Mouse (Mus musculus) midbrain, embryonic 12.5 days (tissue): ENCODE measurements around the gene Clcnka. TPM values are rescaled to one million over a fixed set of nuclear protein-coding genes. Genes with fewer than 3 reads are reported as not detected.

Source experiments
- ATAC-seq: fragments of 200-750 bp; cut with Nextera tagmentation; 2 replicates; pipeline ENCODE4 v1.8.0; 2017; ENCODE audit warnings: low read depth, moderate TSS enrichment, moderate library complexity; ENCODE audit not compliant: low FRiP score
- H3K27ac ChIP-seq: fragments of 300-500 bp; sonication (generic); replicated peaks from 2 replicates; pipeline ENCODE4 v1.5.1; 2016; ENCODE audit warnings: mild to moderate bottlenecking
- H3K27me3 ChIP-seq: fragments of 300-500 bp; sonication (generic); 2 replicates; pipeline ENCODE4 v1.6.1; 2016; ENCODE audit warnings: mild to moderate bottlenecking
- H3K36me3 ChIP-seq: fragments of 300-500 bp; sonication (generic); 2 replicates; pipeline ENCODE4 v1.6.1; 2016
- H3K4me1 ChIP-seq: fragments of 300-500 bp; sonication (generic); 2 replicates; pipeline ENCODE4 v1.6.1; 2016
- H3K4me2 ChIP-seq: fragments of 300-500 bp; sonication (generic); replicated peaks from 2 replicates; pipeline ENCODE4 v1.6.1; 2016; ENCODE audit warnings: mild to moderate bottlenecking, moderate library complexity
- H3K4me3 ChIP-seq: fragments of 300-500 bp; sonication (generic); 2 replicates; pipeline ENCODE4 v1.5.1; 2016; ENCODE audit warnings: mild to moderate bottlenecking
- H3K9ac ChIP-seq: fragments of 300-500 bp; sonication (generic); replicated peaks from 2 replicates; pipeline ENCODE4 v1.6.1; 2016; ENCODE audit warnings: mild to moderate bottlenecking, moderate library complexity
- H3K9me3 ChIP-seq: fragments of 300-500 bp; sonication (generic); 2 replicates; pipeline ENCODE4 v1.6.1; 2016; ENCODE audit warnings: mild to moderate bottlenecking
- WGBS: fragments of 180-500 bp; shearing (Covaris S2); methylation state at CpG from one replicate; pipeline ENCODE4 v1.1.7; 2016; 5-methylcytosine and 5-hydroxymethylcytosine counted together
- polyA plus RNA-seq: library from polyadenylated mRNA; unstranded; fragments of >200 nt; fragmentation: Nextera tagmentation; extraction: Ambion mirVana; gene quantifications from 2 replicates; pipeline ENCODE4 v1.2.1, GENCODE M21; 2016

Clcnka gene
- not detected in 2 replicates for polyA plus RNA-seq

DNA sequence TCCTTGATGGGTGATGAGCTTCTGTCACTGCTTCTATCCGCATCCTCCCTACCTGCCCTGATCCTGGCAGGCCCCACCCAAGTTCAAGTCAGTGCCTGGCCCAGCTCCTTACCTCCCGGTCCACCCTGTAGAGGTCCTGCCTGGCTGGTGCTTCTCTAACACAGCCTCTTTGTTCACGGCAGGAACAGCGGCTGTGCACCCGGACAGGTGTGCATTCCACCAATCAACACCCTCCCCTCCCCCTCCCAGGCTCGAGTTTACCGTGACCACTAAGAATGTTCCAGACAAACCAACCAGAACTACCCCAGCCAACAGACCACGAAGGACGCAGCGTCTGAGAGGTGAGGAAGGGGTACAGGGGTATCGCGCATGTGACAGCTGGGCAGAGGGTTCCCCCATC is at the start of gene Clcnka:
Clcnka (minus strand) TSS at position 180 of the 400 bp plus-strand sequence.
- no peak within 1 kb of the TSS for H3K27ac ChIP-seq
- H3K4me2 ChIP-seq, result no peak within 1 kb of the TSS
- H3K36me3 ChIP-seq, result no peaks in the 10 kb centered on the region
- H3K9me3 ChIP-seq, result no peaks in the 10 kb centered on the region
- H3K4me1 ChIP-seq, result no peaks in the 10 kb centered on the region
- no peak within 1 kb of the TSS for H3K4me3 ChIP-seq
- H3K9ac ChIP-seq, result no peak within 1 kb of the TSS
- peaks cover 41% of the 10 kb centered on the region for H3K27me3 ChIP-seq
- 66% methylated on average over 12 of the region's 12 CpGs for WGBS
- no peak for ATAC-seq

DNA sequence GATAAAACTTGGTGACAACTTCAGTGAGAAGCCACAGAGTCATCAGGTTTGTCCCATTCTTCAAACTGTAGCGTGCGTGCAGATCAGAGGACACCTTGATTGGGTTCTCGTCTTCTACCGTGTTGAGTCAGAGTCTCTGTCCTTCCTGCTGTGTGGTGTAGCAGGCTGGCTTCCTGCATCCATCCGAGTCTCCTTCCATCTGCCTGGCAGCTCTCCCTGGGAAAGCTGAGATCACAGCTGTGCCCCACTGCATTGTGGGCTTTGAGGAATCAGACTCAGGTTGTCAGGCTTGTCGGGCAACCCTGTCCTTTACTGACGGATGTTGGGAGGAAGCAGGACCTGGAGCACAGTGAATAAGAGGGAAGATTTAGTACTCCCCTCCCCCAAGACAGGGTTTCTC is 47.7 kb upstream of the Clcnka start:
- no peaks in the 10 kb centered on the region for H3K9me3 ChIP-seq
- peaks cover 19% of the 10 kb centered on the region for H3K4me1 ChIP-seq
- H3K27me3 ChIP-seq, result no peaks in the 10 kb centered on the region
- ATAC-seq, result no peak
- no peak overlapping the region for H3K27ac ChIP-seq
- WGBS, result 84% methylated on average over 7 of the region's 7 CpGs
- peak overlapping the region; percentile 96; the same call in 1 of the 2 replicates for H3K9ac ChIP-seq
- peak overlapping the region; percentile 90; the same call in 1 of the 2 replicates for H3K4me2 ChIP-seq
- H3K36me3 ChIP-seq, result peaks cover 44% of the 10 kb centered on the region
- H3K4me3 ChIP-seq, result peak overlapping the region; percentile 100; the same call in 1 of the 2 replicates

DNA sequence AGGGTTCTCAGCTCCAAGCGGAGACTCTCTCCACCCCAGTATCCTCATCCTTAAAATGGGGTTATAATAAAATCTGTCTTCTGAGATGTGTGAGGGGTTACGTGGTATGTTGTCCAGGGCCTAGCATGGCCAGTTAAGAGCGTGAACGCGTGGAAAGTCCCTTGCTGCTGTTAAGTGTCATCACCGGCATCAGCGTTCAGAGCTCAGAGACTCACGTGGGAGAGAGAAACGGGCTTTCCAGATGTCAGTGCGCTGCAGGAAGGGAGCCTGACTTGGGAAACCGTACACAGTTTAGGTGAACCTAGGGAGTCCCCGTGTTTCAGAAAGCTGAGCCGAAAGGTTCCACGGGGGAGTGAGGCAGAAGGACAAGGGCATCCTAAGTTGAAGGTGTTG is 46.8 kb upstream of the Clcnka start:
- no peaks in the 10 kb centered on the region for H3K27me3 ChIP-seq
- WGBS, result 20% methylated on average over 14 of the region's 14 CpGs
- peaks cover 36% of the 10 kb centered on the region for H3K36me3 ChIP-seq
- ATAC-seq, result no peak
- no peaks in the 10 kb centered on the region for H3K9me3 ChIP-seq
- peak overlapping the region; percentile 100 for H3K4me3 ChIP-seq
- H3K27ac ChIP-seq, result 0 out of 2 replicates have a peak overlapping the region, but pooled peaks have one; percentile 84
- H3K4me2 ChIP-seq, result peak overlapping the region; percentile 90
- peak overlapping the region; percentile 96 for H3K9ac ChIP-seq
- H3K4me1 ChIP-seq, result peaks cover 19% of the 10 kb centered on the region

- Histone ChIP-seq H3K4me1 (peaks cover 19% of the 10 kb centered on the region), H3K4me2 (peak within 1 kb of the TSS; percentile 90), H3K27me3 (no peaks in the 10 kb centered on the region), H3K27ac (peak within 1 kb of the TSS; percentile 84), H3K4me3 (peak within 1 kb of the TSS; percentile 100), H3K9me3 (no peaks in the 10 kb centered on the region), H3K36me3 (peaks cover 31% of the 10 kb centered on the region), H3K9ac (peak within 1 kb of the TSS; percentile 96)
- peak; percentile 91 for ATAC-seq
- WGBS, result under 1% methylated on average over 61 of the region's 102 CpGs
These were observed 46.2 kb upstream of the Clcnka start, which contains the start of gene Zbtb17 for GRCm38 (mm10) chr4:141444451-141445327. Zbtb17 (plus strand) TSS chr4:141444654.

DNA sequence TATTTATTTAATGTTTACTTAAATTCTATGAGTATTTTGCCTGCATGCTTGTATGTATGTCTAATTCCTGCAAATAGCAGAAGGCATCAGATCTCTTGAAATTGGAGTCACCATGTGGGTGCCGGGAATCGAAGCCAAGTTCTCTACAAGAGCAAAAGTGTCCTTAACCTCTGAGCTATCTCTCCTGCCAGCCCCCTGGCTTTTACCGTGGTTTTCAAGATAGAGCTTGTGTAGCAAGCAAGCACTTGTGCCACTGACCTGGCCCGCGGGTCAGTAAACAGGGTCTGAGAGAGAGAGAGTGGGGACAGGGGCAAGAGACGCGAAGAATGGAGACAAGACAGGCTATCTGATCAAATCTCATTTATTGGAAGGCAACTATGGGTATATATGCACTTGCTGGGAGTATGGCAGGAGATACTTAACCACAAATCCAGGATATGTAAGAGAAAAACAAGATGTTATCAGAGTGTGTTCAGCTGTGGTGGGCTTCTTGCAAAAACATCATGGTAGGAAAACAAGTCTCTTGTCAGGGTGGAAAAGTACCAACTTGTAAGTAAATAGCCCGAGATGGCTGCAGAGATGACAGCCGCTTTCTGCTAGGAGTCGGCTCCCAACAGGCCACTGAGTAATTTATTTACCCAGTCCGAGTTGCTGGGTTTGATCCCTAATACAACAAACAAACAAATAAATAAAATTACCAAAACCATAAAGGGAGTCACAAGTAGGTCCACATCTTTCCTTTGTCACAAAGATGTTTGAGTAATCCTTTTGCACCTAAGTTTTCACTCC is 45.3 kb upstream of the Clcnka start:
- ATAC-seq, result 0 out of 2 replicates have a peak, but pooled peaks have one; percentile 1
- Histone ChIP-seq H3K27me3 (no peaks in the 10 kb centered on the region), H3K9ac (peak overlapping the region; percentile 96; the same call in 1 of the 2 replicates), H3K27ac (no peak overlapping the region), H3K4me1 (peaks cover 19% of the 10 kb centered on the region), H3K36me3 (peaks cover 22% of the 10 kb centered on the region), H3K4me2 (peak overlapping the region; percentile 90), H3K9me3 (no peaks in the 10 kb centered on the region), H3K4me3 (peak overlapping the region; percentile 100)
- 57% methylated on average over 11 of the region's 11 CpGs for WGBS

GRCm38 (mm10) chr4:141440877-141441276 is 42.4 kb upstream of the Clcnka start:
- no peaks in the 10 kb centered on the region for H3K27me3 ChIP-seq
- no peak overlapping the region for H3K27ac ChIP-seq
- H3K4me1 ChIP-seq, result peaks cover 12% of the 10 kb centered on the region
- H3K4me2 ChIP-seq, result no peak overlapping the region
- no peak overlapping the region for H3K9ac ChIP-seq
- H3K9me3 ChIP-seq, result no peaks in the 10 kb centered on the region
- H3K36me3 ChIP-seq, result no peaks in the 10 kb centered on the region
- H3K4me3 ChIP-seq, result no peak overlapping the region
- ATAC-seq, result no peak

- Histone ChIP-seq H3K4me1 (peaks cover 5% of the 10 kb centered on the region), H3K4me3 (no peak overlapping the region), H3K36me3 (no peaks in the 10 kb centered on the region), H3K27me3 (no peaks in the 10 kb centered on the region), H3K4me2 (no peak overlapping the region), H3K27ac (no peak overlapping the region), H3K9ac (no peak overlapping the region), H3K9me3 (no peaks in the 10 kb centered on the region)
- 85% methylated on average over 12 of the region's 12 CpGs for WGBS
- no peak for ATAC-seq
These were observed 40.7 kb upstream of the Clcnka start for GRCm38 (mm10) chr4:141439083-141439803.

DNA sequence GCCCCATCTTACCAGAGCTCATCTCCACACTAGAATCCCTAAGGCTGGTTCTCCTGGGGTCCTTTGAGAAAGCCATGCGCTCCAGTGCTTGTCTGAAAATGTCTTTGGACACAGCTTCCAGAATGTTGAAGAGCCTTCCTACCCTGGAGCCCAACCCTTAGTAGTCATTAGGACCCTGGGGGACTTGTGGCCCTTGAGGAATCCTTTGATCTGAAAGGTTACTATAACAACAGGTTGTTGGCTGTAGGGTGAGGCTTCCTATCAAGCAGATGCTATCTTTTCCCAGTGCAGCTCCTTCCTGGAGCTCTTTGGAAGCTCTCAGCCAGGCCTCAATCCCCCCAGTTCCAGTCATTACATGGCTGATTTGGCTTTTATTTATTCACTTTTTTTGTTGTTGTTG is 37.5 kb upstream of the Clcnka start, which contains the start of gene Srarp:
Srarp (minus strand) TSS at position 132 of the 400 bp plus-strand sequence.
- 87% methylated on average over 1 of the region's 1 CpGs for WGBS
- Histone ChIP-seq H3K9ac (no peak within 1 kb of the TSS), H3K9me3 (no peaks in the 10 kb centered on the region), H3K36me3 (no peaks in the 10 kb centered on the region), H3K27me3 (no peaks in the 10 kb centered on the region), H3K4me2 (no peak within 1 kb of the TSS), H3K4me1 (no peaks in the 10 kb centered on the region), H3K4me3 (no peak within 1 kb of the TSS), H3K27ac (no peak within 1 kb of the TSS)
- ATAC-seq, result no peak

DNA sequence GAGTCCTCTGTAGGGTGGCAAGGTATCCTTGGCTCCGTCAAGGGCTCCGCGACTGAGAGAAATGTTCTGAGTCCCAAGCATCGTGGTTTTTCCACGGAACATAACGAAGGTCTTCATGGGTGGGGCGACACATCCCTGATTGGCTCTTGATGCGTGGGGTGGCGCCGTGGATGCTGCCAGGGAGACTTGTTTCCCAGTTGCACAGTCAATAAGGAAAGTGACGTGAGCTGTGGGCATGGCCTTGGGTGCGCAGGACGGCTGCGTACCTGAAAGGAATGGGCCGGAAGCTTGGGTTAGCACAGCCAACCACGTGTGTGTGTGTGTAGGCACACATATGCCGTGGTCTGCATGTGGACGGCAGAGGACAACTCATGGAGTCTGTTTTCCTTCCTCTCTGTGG is 34.7 kb upstream of the Clcnka start:
- Histone ChIP-seq H3K27me3 (peaks cover 7% of the 10 kb centered on the region; the same call in 1 of the 2 replicates), H3K9ac (no peak overlapping the region), H3K9me3 (no peaks in the 10 kb centered on the region), H3K4me1 (no peaks in the 10 kb centered on the region), H3K36me3 (no peaks in the 10 kb centered on the region), H3K4me2 (no peak overlapping the region), H3K4me3 (no peak overlapping the region), H3K27ac (no peak overlapping the region)
- WGBS, result 85% methylated on average over 18 of the region's 18 CpGs
- ATAC-seq, result no peak

DNA sequence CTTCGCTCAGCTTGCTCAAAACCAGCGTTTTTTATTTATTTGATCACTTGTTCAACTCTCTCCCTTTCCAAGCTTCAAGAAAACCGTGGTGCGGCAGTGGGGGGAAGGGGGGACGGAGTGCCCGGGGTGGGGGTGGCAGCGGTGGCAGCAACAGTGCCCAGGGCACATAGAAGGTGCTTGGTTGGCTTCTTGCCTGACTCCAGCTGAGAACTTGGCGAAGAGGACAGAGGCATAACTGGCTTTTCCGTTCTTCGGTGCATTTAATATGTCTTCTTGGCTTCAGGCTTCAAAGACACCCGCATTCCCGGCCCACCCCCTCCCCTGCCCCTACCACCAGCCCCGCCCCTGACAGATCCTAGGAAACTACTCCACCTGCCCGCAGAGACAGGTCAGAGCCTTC is 34.1 kb upstream of the Clcnka start:
- Histone ChIP-seq H3K27ac (no peak overlapping the region), H3K9me3 (no peaks in the 10 kb centered on the region), H3K4me2 (no peak overlapping the region), H3K4me3 (no peak overlapping the region), H3K27me3 (peaks cover 12% of the 10 kb centered on the region; the same call in 1 of the 2 replicates), H3K9ac (no peak overlapping the region), H3K36me3 (no peaks in the 10 kb centered on the region), H3K4me1 (no peaks in the 10 kb centered on the region)
- WGBS, result 78% methylated on average over 14 of the region's 14 CpGs
- ATAC-seq, result no peak

DNA sequence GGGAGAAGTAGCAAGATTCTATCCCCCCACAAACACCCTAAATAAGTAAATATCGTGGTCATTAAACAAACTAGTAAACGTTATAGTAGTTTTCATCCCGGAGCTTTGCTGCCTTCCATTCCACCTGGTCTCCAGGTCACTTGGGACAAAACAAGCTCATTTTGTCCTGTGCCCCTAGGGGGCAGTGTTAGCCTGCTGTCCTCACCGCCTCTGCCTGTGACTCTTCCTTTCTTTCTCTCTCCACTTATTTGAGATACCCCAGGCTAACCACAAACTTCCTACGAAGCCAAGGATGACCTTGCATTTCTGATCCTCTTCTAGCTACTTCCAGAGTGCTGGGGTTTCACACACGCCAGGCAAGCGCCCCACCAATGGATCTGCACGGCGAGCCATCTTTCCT is 32.5 kb upstream of the Clcnka start:
- no peaks in the 10 kb centered on the region for H3K36me3 ChIP-seq
- H3K4me2 ChIP-seq, result no peak overlapping the region
- no peaks in the 10 kb centered on the region for H3K9me3 ChIP-seq
- WGBS, result 47% methylated on average over 9 of the region's 9 CpGs
- no peak overlapping the region for H3K27ac ChIP-seq
- H3K9ac ChIP-seq, result no peak overlapping the region
- peaks cover 2% of the 10 kb centered on the region for H3K4me1 ChIP-seq
- H3K4me3 ChIP-seq, result no peak overlapping the region
- ATAC-seq, result no peak
- H3K27me3 ChIP-seq, result peaks cover 23% of the 10 kb centered on the region
